Mouse (Mus musculus) hindlimb bud, embryonic 11.5 days (tissue): Measurements from ENCODE around the gene Rhbdf2.
A peak's percentile ranks its signal among the peaks of the same experiment; 100 is the strongest.

Experiments used
- DNase-seq: peaks from one replicate; pipeline ENCODE4 v3.0.0-alpha.2; 2012; ENCODE audit warnings: low read depth, low spot score; ENCODE audit errors: extremely low spot score

Rhbdf2 gene

GRCm38 (mm10) chr11:116591621-116592020 lies 35.2 kb downstream of the Rhbdf2 start:
- DNase-seq: no peak

GRCm38 (mm10) chr11:116589574-116589973 lies 37.2 kb downstream of the Rhbdf2 start:
- DNase-seq: no peak

- no peak for DNase-seq
Observed at GRCm38 (mm10) chr11:116589020-116589531, 37.7 kb downstream of the Rhbdf2 start.

GRCm38 (mm10) chr11:116586801-116587631 lies 39.8 kb downstream of the Rhbdf2 start:
- peak; percentile 70 for DNase-seq

- DNase-seq: no peak
Observed at GRCm38 (mm10) chr11:116586310-116586709, 40.5 kb downstream of the Rhbdf2 start, which contains the start of gene Aanat. Gene Aanat (plus strand): TSS chr11:116586432.

- DNase-seq: no peak
Observed at GRCm38 (mm10) chr11:116585682-116586081, 41.1 kb downstream of the Rhbdf2 start.

- no peak for DNase-seq
Observed at GRCm38 (mm10) chr11:116581376-116581814, 45.4 kb downstream of the Rhbdf2 start, which contains the start of gene Ube2o. Gene Ube2o (minus strand): TSS chr11:116581447.

GRCm38 (mm10) chr11:116580711-116581375 lies 46.0 kb downstream of the Rhbdf2 start:
- DNase-seq: no peak

- DNase-seq: no peak
Observed at GRCm38 (mm10) chr11:116580031-116580652, 46.7 kb downstream of the Rhbdf2 start.

GRCm38 (mm10) chr11:116579280-116579679 lies 47.5 kb downstream of the Rhbdf2 start:
- no peak for DNase-seq

- no peak for DNase-seq
Observed at GRCm38 (mm10) chr11:116575396-116575795, 51.4 kb downstream of the Rhbdf2 start.

- DNase-seq: no peak
Observed at GRCm38 (mm10) chr11:116574982-116575381, 51.8 kb downstream of the Rhbdf2 start.

GRCm38 (mm10) chr11:116574486-116574885 lies 52.3 kb downstream of the Rhbdf2 start:
- no peak for DNase-seq

- no peak for DNase-seq
Observed at GRCm38 (mm10) chr11:116572756-116573543, 53.9 kb downstream of the Rhbdf2 start.

- no peak for DNase-seq
Observed at GRCm38 (mm10) chr11:116571767-116572679, 54.8 kb downstream of the Rhbdf2 start.

GRCm38 (mm10) chr11:116570821-116571220 lies 56.0 kb downstream of the Rhbdf2 start:
- DNase-seq: no peak

GRCm38 (mm10) chr11:116567531-116567930 lies 59.3 kb downstream of the Rhbdf2 start:
- no peak for DNase-seq

- no peak for DNase-seq
Observed at GRCm38 (mm10) chr11:116565283-116566041, 61.4 kb downstream of the Rhbdf2 start.

GRCm38 (mm10) chr11:116556308-116556707 lies 70.5 kb downstream of the Rhbdf2 start:
- DNase-seq: no peak
